Mouse (Mus musculus): Measurements from ENCODE around the gene Alox12b.

The Alox12b gene

GRCm38 (mm10) chr11:69179512-69179911 is 22.7 kb downstream of the Alox12b start:
- DNase-seq: no peak

- DNase-seq: no peak
These were observed 23.3 kb downstream of the Alox12b start for GRCm38 (mm10) chr11:69180120-69180519.

DNA sequence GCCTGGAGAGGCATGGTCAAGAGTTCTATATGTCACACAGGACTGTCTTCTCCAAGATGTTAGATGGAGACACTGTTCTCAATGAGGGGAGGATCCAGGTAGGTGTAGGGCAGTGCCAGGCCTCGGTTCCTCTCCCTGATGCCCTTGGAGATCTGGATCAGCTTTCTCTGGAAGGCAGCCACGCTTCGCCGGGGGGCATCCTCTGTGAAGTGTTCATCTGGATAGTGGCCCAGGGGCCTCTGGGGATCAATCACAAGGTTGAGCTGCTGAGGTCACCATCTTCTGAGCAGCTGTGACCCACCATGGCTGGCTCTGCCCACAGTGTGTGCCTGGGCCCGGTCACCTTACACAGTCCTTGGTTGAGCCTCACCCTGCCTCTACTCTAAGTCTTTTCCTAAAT is 28.2 kb downstream of the Alox12b start:
- DNase-seq: no peak

GRCm38 (mm10) chr11:69185936-69186335 is 29.1 kb downstream of the Alox12b start:
- DNase-seq: no peak

DNA sequence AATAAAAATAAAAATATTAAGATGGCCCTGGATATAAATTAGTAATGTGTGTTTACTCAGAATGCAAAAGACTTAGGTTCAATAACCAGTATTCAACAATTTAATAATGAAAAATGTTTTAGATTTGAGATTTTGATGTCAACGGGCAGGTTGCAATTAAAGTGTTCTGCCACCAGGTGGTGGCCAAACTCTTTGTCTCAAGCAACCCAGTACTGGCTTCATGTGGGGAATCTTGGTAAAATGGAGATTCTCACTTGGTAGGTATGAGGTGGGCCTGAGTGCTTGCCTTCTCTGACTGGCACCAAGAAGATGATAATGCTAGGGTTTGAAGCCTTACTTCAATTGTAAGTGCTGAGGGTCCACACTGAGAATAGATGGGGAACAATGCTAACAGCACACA is 36.1 kb downstream of the Alox12b start:
- DNase-seq: no peak

- no peak for DNase-seq
These were observed 40.0 kb downstream of the Alox12b start for GRCm38 (mm10) chr11:69196766-69197165.

- DNase-seq: no peak
These were observed 40.4 kb downstream of the Alox12b start for GRCm38 (mm10) chr11:69197194-69197593.

DNA sequence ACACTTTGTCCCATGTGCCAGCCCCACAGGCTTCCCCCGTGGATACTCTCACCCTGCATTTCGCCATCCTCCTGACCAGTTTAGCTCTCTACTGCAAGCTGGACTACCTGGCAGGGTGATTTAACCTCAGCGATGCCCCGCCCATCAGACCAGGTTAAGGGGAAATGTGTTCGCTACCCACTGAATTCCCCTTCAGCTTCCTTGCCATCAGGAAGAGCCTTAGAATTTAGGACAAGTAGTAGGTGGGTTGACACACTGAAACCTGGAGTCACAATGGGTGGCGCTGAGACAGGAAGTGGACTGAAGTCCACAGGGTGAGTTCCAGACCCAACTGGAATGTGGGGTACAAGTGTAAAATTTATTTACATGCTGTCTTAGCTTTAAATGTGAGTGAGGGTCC is 41.0 kb downstream of the Alox12b start, which contains the start of gene Alox8:
TSS of gene Alox8 (minus strand) at position 101 of the 400 bp plus-strand sequence.
- DNase-seq: no peak

DNA sequence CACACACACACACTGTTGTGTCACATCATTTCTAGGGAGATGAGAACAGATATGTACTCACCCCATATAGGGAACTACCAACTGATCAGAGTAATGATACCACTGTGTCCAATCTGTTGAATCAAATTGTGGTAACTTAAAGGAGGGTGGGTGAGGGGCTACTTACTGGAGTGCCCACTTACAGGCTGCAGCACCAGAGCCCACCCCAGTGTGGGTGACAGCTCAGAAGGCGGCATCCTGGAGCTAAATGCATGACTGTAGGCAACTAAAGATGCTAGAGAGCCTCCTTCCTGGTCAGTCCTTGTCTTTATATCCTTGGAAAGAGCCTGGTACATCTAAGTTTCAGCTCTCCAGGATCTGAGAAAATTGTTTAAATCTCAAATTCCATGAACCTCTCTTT is 42.5 kb downstream of the Alox12b start:
- DNase-seq: no peak

DNA sequence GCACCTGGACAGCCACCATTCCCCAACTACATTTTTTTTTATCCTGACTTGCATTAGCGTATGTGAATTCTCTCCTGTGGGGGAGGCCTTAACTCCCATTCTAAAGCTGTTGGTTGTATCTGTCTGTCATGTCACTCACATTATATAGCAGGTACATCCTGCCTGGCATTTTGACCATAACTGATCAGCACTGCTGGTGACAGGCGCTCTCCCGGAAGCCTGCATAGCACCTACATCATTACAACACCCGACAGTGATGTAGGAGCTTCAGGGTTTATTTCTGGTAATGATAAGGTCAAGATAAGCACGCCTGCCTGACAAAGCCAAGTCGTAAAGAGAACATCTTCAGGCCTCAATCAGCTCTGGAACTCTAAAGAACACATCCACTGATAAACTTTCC is 43.4 kb downstream of the Alox12b start:
- no peak for DNase-seq

GRCm38 (mm10) chr11:69202469-69203230 is 45.9 kb downstream of the Alox12b start:
- DNase-seq: no peak

GRCm38 (mm10) chr11:69211431-69211830 is 54.6 kb downstream of the Alox12b start:
- peak; percentile 22 for DNase-seq

DNA sequence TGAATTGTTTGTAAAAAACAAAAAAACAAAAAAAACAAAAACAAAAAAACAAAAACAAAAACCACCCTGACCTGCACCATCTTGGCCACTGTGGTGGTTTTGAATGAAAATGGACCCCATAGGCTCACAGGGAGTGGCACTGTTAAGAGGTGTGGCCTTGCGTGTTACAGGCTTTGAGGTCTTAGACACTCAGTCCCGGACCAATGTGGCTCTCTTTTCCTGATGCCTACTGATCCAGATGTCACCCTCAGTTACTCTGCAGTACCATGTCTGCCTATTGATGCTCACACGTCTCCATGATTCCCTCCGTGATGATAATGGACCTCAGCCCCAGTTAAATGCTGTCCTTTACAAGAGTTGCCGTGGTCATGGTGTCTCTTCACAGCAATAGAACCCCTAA is 60.6 kb downstream of the Alox12b start:
- DNase-seq: no peak

DNA sequence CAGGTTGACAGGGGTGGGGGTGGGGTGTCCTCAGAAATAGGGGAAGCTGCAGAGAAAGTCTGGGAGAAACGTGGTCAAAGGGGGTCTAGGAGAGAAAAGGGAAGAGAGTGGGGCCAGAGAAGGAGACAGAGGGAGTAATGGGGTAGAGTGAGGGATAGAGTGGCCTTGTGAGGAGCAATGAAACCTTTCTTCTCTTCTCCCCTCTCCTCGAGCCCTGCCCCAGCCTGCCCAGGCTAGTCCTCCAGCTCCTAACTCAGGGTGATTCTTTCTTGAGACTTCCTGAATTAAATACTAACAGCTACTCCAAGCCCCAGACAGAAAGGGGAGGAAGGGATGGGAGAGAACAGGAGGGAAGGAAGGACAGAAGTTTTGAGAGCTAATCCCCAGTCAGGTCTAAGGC is 61.9 kb downstream of the Alox12b start:
- no peak for DNase-seq
